Mouse (Mus musculus) T-helper 1 cell (primary cell): ENCODE results near the gene Cdh4.

ENCODE experiments used
- in situ Hi-C: fragments of 300-600 bp; cut with MboI, MseI; formaldehyde crosslinking; loops from one replicate; pipeline ENCODE4 v1.15.1; 2025; ENCODE audit warnings: high pct_unique_total_duplicates

The Cdh4 gene

DNA sequence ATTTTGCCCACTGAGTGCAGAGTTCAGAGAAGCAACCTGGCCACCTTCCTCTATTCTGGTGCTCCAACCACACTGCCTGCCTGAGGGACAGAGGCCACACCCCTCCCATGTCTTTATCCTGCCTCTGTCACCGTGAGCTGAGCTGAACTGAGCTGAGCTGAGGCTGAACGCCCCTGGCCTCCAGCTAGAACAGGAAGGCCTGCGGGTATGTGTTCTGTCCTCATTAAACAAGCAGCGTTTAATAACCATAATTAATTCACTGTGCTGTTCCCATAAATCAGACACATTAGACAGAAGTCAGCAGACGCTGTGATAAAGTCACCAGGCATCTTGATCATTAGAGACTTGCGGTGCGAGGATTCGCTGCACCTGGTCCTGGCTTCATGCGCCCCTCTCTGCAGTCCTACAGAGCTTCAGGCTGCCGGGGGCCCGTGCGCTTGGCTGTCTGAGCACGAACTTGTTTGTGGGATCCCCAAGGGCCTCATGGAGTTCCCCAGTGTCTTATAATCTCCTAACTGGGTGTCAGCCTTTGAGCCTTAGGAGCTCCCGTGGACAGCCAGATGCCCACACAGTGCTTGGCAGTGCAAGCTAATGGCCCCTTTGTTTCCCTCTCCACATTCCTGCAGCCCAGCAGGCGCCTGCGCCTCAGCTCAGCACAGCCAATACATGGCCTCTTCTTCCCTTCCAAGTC, 291.1 kb downstream of the Cdh4 start:
- in situ Hi-C loops = no loop called here

DNA sequence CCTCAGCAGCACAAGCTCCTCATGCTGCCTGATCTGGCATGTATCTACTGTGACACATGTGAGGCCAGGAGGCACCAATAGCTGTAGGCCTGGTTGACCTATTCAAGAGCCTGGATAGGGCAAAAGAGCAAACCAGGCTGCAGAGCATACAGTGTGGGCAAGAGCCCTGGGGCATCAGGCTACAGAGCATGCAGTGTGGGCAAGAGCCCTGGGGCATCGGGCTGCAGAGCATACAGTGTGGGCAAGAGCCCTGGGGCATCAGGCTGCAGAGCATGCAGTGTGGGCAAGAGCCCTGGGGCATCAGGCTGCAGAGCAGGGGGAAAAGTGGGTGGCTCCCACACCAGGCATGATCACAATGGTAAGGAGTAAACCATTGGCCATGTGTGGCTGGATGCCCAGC, 300.2 kb downstream of the Cdh4 start:
- in situ Hi-C loops = no loop called here

DNA sequence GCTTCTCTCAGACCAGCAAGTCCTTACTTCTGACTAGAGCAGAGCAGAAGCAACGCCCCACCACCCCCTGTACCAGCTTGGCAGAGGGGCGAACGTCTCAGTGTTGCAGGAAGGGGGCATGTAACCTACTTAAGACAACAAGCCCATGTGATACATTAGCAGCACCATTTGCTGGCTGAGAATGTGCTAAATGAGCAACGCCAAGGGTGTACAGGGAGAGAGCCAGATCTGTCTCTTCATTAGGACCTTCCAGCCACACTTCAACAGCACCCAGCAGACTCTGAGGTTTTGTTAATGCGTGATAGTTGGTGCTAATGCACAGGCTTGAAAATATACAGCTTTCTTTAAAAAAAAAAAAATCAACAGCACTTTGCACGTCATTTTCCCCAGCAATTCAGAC, 300.6 kb downstream of the Cdh4 start:
- in situ Hi-C loops = no loop called here

DNA sequence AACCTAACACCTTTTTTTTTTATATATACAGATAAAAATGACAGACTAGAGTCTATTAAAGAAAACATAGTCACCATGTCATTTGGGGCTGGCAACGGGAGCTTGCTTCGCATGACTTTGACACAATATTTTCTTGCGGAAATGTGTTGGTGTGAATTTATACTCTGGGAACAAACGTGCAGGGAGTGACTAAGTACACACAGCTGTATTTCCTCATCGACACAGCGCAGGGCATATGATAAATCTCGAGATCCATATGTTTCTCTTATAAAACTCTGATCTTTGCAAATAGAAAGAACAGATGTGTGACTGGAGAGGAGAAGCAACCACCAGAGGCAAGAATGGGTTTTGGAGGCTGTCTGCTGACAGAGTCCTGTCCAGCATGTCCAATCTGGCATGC, 304.3 kb downstream of the Cdh4 start:
- in situ Hi-C loops = no loop called here

DNA sequence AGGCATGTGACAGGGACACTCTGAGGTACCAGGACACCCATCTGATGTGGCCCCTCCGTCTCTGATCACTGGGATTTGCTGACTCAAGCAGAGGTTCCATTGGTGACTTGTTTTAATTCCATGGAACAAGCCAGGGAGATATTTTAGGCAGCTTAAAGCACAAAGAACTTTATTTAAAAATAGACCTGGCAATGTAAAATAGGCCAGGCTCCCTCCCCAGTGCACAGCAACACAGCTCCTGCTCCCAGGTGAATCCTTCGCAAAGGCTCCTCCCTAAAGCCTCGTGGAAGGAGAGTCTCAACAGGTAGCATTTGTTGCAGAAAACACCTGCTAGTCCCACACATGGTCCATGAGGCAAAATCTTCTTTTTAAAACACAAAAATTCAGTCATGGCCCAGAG, 307.2 kb downstream of the Cdh4 start:
- in situ Hi-C loops = no loop called here

DNA sequence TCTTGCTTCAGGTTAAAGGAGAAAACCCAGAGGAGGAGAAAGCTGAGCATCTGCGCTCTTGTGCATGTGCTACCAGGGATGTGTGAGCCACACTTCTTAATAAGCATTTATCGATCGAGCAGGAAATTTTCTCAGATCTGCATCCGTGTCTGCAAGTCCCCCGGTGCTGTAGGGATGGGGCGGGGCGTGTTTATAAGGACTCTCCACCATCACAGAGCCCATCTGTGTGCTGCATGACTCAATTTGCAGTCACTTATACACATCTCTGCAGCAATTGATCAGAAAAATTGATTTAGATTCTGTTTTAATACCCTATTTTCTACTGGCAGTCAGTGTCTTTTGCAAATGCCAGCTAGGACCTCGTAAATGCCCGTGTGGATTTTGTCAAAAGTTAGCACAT, 311.6 kb downstream of the Cdh4 start:
- in situ Hi-C loops = no loop called here

DNA sequence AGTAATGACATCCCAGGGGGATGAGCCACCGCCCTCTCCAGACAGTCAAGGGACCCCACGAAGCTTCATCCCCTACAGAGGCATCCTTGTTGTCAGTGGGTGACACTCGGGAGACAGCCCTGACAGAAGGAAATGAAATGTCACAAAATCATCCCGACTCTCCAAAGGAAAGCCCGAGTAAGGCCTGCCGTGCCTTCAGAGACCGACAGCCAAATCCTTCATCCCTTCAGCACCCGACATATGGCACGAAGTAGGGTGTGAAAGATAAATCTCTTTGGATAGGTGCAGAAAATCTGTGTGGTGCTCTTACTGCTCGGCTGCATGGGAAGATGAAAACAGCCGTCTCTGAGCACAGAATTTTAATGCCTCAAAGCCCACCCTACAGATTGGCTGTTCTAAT, 312.5 kb downstream of the Cdh4 start:
- in situ Hi-C loops = no loop called here

DNA sequence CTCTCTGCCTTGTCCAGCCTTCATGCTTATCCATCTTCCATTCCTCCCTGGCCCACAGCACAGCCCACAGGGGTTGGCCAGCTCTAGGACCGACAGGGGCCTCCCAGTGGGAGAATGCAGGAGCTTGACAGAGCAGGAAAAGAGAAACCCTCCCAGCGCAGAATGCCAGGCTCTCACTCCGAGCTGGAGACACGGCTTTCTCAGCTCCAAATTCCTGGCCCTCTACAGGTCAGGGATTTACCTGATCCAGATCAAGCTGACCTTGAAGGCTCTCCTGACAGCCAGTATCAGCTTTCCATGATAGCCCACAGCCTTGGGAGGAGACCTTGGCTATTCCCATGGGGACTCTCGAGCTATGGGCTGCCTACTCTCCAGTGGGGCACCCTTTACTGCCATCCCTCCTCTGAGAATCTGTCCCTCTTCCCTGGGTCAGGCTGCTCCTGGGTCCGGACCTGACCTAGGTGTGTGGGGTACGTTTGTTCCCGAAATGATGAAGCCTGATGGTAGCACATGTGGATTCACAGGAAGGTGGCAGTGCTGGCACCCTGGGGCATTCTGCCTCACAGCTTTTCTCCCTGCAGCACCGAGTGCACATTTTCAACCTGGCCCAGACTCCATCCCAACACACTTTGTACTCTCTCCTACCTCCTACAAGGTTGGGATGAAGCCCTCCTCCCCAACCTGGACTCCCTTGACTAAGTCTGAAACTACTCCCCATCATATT, 319.6 kb downstream of the Cdh4 start:
- in situ Hi-C loops = no loop called here

DNA sequence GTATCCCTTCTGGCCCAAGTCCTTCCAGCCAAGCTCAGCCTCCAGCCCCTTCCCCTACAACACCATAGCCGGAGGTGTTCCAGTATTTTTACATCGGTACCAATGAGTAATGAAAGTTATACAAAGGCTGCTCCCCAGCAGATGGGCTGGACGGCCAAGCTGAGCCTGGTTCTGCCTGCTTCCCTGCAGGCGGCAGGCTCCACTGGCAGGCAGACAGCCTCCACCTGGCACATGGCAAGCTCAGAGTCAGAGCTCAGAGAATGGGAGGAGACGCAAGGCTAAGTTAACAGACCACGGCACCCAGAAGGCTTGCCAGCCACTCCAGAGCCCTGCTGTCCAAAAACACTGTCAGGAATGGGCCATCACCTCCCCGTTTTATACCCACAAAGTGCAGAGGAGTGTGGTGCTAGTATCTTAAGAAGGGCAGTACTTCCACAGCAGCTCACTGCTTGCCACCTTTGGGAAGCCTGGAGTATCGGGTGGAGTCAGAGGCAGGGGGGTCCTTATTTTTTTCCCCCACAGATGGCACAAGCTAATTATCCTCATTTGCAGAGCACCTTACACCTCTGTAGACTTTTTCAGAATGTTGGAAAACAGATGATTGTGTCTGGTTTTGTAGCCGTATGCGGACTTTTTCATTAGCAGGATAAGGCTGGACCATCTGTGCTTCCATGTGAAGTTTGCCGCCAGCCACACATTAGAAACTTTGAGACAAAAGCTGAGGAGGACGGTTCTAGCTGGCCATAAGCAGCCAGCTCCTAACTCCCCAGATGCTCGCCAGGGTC, 320.5 kb downstream of the Cdh4 start:
- in situ Hi-C loops = no loop called here

DNA sequence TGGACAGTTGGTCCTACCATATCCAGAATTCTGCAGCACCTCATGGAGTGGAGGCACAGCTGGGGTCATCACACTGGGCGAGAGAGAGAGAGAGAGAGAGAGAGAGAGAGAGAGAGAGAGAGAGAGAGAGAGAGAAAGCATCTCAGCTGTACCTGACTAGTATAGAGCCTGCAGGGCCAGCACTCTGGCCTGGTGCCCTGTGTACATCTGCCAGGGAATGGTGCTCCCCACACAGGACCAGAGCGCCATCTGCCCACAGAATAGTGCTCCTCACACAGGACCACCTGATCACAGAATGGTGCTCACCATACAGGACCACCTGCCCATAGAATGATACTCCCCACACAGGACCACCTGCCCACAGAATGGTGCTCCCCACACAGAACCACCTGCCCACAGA, 322.2 kb downstream of the Cdh4 start:
- in situ Hi-C loops = no loop called here

DNA sequence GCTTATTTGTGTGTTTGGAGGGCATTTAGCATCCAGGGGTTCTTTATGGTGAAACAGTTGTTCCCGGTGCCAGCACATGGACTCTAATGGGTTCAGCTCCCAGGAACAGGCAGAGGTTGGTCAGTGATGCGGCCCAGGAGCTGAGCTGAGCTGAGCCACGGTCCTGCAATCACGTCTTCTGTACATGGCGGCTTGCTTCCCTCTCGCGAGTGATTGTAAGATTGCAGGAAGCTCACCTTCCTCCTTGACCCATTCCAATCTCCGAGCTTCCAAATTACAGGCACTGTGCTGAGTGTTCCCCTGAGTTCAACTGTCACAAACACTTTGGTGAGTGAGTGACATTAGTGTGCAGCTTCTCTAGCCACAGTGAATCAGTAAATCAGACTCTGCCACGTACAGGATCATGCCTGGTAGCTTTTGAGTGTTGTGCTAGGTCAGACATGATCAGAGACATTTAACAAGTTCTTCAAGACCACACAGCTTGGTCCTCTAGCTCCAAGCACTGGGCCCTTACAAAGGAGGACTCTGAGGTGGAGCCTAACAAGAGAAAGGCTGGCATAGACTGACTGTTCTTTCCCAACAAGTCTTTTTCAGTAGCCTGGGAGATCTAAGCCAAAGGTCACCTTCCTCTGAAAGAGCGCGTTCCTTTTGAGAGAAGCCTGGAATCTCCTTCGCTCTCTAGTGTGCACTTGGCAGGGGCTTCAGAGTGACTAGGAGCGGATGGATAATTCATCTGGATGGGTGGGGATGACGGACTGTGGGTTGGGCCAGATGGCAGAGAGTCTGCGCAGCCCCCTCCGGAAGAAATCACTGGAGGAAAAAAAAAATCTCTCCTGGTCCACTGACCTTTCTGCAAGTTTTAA, 324.7 kb downstream of the Cdh4 start:
- in situ Hi-C loops = no loop called here

DNA sequence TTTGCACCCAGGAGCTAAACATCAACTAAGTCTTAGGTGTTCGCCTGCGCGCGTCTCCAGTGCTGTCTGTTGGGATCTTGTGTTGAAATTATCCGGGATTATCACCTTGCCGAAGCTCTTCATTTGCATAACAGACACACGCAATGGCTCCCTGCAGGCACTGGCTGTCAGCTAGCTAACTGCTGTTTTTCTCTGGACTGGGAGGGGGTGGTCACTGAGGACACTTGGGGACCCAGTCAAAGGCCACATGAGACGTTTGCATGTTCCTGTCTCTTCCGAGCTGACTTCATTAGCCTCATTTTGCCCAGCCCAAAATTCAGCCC, 325.3 kb downstream of the Cdh4 start:
- in situ Hi-C loops = no loop called here

DNA sequence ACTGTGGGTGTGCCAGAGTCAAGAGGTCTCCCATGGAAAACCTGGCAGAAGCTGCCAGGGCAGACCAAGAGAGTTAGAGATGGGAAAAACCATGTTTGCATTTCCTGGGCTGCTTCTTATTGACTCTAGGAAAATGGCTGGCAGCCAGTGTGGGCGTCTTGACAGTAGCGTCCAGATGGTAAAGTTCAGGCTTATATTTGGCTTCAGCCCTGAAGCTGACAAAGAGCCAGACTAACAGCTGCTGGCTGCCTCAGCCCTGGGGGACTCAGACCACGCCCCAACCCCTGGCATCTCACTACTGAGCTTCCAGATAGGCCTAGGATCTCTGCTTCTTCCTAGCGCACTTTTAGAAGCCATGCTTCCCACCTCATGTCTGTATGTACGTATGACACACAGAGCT, 326.9 kb downstream of the Cdh4 start:
- in situ Hi-C loops = no loop called here

DNA sequence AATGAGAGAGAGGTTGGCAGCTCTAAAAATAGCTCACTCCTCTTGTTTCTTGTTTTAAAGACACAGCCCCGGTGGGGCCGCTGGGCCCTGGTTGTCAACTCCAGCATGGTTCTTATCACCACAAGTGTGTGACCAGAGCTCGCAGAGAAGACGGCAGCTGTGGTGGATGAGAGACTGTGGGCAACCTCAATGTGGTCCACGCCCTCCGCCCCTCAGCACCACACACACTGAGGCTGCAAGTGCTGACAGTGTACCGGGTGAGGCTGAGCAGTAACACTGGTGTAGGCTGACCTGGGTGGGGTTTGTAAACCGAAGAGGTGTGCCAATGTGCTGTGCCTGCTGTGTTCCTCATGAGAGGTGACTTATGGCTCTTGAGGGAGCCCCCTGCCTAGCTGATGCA, 327.7 kb downstream of the Cdh4 start:
- in situ Hi-C loops = no loop called here

DNA sequence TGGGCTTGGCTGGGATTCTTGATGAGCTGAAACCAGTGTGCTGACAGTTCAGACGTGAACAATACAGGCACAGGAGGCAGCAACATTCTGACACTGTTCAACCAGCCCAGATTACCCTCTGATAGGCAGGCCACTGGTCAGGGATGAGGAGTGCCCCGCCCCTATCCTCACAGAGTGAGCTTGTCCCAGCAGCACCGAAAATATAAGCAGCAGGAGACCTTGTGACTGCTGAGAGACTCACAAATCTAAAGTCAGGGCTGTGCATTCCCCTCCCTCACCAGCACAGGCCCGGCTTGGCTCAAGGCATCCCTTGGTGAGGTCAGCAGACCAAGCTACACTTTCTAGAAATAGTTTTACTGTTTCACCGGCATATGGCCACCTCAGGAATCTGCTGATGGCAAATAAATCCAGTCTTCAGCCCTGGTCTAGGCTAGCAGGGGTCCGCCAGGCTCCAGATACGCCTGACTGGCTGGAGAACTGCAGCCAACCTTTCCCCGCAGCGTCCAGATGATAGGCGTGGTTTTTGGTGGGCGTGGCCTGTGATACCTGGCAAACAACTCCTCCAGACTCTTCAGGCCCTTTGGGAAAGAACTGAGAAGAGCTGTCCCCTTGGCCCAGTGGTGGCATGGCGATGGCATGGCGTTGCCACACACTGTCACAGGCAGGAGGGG, 332.3 kb downstream of the Cdh4 start:
- in situ Hi-C loops = no loop called here

DNA sequence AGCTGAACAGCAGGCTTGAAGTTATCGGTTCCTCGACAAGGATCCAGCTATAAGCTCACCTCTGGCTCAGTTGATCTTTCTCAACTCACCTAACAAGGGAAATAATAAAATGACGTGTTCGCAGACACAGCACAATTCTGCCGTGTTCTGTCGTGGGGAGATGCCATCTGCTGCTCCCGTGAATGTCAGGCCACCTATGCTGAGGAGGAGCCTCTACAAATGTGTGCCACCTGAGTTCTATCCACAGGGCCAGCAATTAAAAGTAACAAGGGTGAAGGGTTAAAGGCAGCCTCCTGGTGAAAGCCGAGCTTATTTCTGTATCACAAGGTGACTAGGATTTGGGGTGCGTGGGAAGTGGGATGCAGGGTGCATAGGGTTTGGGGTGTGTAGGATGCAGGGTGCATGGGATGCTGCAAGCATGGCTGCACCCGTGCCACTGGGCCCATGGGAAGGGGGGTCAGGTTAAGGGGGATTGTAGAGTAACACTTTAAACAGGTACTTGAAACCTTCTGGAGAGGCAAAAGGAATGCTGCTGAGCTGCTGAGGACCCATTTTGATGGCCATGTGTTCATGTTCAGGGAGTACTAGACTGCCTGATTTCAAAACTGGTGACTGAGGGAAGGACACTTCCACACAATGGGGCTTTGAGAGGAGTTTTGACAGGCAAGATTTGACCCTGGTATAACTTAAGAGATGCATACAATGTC, 333.9 kb downstream of the Cdh4 start:
- in situ Hi-C loops = no loop called here

DNA sequence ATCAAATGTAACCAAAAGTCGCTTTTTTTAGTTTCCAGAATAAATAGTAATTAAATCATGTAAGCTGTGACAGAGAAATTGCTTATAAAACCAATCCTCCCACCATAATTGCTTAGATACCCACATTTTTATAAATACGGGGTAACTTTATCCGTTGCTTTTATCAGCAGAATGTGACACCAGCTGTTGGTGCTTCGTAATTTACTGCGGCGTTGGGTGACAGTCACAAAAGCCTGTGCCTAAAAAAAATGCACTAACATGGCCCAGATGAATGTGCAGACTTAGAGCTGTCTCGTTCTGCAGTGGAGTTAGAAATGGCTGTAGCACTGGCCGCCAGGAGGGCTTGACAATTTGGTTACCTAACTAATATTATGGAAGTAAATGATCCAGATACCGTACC, 337.0 kb downstream of the Cdh4 start:
- in situ Hi-C loops = no loop called here

DNA sequence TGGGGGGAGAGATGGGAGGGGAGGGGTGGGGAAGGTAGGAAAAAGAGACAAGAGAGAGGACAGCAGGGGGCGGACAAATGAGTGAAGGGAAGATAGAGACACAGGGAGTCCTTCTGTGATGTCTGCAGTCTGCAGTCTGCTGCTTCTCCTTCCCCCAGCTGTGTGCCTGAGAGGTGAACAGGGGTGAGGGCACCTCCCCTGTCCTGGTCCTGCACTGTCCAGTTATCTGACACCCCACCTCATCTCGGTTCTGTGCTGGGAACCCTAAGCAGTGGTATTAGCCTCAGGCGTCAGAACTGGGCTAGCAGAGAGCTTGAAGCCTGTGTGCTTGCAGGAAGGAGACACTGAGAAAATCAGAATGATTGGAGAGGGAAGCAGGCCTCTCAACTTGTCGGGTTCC, 338.7 kb downstream of the Cdh4 start:
- in situ Hi-C loops = no loop called here

DNA sequence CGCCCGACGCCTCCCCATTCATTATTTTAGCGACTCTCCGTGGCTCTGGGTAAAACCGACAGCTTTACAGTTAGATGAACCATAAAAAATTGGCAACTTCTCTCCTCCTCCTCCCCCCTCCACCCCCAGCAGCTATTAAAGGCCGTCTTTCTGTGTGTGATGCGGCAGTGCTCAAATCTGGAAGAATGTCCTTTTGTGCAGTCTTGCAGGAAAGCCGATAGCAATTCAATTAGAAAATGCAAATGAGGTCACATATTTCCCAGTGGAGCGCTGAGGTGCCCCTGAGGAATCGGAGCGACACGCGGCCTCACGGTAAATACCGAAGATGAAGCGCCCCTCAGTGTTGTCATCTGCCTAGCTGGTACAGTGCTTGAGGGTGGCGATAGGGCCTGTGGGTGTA, 345.0 kb downstream of the Cdh4 start:
- in situ Hi-C loops = no loop called here

DNA sequence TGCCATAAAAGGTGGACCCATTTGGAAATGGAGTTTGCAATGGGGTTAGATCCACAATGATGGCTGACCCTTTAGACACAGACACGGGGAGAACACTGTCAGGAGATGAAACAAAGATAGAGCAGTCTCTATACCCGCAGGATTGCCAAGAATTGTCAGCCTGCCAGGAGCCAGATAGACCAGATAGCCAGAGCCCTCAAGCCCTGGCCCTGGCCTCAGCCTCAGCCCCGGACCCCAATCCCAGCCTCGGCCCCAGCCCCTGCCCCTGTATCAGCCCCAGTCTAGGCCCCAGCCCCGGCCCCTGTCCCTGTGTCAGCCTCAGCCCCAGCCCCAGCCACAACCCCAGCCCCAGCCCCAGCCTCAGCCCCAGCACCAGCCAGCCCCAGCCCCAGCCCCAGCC, 345.6 kb downstream of the Cdh4 start:
- in situ Hi-C loops = no loop called here

DNA sequence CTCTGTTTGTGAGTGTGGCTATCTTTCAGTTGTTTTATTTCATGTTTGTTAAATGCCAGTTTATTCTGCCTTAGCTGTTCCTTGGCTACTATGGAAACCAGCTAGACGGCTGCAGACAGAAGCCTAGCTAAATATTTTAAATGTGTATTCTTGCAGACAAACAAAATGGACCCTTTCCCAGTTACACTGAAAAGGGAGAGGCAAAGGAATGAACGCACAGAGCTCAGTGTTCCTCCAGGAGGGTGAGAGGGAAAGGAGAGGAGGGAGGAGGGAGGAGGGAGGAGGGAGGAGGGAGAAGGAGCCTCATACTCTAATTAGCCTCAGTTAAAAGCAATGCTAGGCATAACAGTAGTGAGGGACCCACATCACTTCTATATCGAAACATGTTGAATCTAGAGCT, 348.5 kb downstream of the Cdh4 start:
- in situ Hi-C loops = no loop called here
